Mouse (Mus musculus): ENCODE measurements around the gene Prkn.
"Not testable (repeated sequence)": the region's sequence is repeated elsewhere in the genome, so short reads cannot be mapped to it uniquely, and the experiment has no call there.

The Prkn gene

GRCm38 (mm10) chr17:11975062-11975607 lies 1135.0 kb downstream of the Prkn start:
- peak; percentile 40 to 43 for DNase-seq (ENCODE audit: low spot score in 2 of 2)

GRCm38 (mm10) chr17:11978260-11978821 lies 1138.2 kb downstream of the Prkn start:
- no peak for DNase-seq (ENCODE audit: low spot score in 2 of 2)

DNA sequence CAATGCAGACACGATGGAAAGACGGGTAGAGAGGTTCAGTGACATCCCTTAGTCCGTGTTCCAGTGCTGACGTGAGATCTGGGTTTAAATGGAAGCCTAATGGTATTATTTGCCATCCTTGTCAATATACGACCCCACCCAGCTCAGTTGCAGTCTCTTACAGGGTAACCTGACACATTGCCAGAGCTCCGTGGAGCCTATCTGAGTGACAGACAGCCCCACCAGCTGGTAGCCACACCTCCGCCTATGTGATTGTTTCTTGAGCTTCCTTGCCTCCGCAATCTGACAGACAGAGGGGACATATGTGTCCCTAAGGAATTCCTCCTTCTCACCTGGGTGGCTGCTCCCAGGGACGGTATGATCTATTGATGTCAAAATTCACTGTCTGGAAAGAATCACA lies 1141.5 kb downstream of the Prkn start:
- no peak for DNase-seq (ENCODE audit: low spot score in 2 of 2)

DNA sequence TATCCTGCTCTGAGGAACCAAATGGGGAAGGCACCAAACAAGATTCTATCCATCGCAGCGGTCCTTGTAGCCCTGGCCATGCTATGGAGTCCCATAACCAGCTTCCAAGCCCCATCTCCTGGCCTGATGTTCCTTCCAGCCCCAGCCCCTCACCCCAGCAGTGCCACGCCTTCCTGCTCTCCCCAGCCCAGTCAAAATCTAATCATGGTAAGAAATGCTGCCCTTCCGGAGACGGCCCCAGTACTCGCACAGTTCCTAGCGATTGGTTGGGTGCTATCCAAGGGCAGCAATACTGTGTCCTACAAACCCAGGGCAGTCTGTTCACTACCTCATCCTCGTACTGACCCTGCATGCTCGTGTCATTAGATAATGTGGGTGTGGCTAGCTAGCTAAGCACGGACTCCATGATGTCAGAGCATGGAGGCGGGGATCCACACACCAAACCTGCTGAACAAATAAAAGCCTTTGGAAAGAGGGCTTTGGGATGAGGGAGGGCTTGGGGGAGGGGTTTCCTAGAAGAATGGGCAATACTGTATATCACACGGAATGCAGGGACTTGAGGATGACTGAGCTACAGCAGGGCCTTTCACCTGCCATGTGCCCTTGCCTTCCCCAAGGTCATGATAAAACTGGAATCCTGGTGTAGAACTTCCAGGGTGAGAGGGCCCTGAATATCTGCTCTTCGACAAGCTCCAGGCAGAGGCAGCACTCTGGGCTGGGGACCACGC lies 1148.1 kb downstream of the Prkn start:
- no peak for DNase-seq (ENCODE audit: low spot score in 2 of 2)

DNA sequence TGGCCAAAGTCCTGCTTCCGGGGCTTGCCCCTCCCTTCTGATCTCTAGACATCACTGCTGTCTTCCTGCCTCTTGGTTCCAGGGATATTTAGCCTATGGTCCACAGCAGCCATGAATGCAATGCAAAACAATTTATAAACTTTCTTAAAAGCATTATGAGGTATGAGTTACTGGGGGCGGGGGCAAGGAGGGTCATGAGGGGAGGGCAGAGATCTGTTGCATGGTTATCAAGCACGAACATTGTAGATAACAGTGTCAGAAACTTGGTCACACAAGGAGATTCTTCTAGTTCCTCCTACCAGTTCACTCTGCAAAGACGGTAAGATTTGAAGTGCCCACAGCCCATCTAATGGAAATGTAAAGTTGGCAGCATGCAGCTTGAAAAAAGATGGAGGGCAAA lies 1149.1 kb downstream of the Prkn start:
- no peak for DNase-seq (ENCODE audit: low spot score in 2 of 2)

GRCm38 (mm10) chr17:11990386-11991087 lies 1150.4 kb downstream of the Prkn start:
- no peak for DNase-seq (ENCODE audit: low spot score in 2 of 2)

- peak; percentile 33 to 40 for DNase-seq (ENCODE audit: low spot score in 2 of 2)
Observed at GRCm38 (mm10) chr17:11993249-11993648, 1153.1 kb downstream of the Prkn start.

DNA sequence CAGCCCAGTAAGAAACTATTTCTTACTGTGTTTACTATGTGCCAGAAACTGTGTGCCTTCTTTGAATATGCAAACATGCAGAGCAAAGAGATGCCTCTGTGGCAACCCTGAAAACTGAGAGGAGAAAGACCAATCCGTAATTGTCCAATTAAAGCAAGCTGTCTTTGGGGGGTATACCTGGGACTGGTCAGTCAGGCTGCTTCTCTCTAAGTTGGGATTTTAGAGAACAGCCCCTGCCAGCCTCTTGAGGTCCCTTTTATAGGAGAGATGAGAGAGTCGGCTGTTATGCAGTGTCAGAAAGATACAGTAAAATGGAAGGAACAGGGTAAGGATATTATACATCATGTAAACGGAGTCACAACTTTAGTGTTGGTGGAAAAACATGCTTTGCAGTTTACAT lies 1154.1 kb downstream of the Prkn start:
- no peak for DNase-seq (ENCODE audit: low spot score in 2 of 2)

- DNase-seq (ENCODE audit: low spot score in 2 of 2), result not testable (repeated sequence)
Observed at GRCm38 (mm10) chr17:11994754-11995153, 1154.6 kb downstream of the Prkn start.

- no peak for DNase-seq (ENCODE audit: low spot score in 2 of 2)
Observed at GRCm38 (mm10) chr17:11995522-11995921, 1155.3 kb downstream of the Prkn start.

- DNase-seq (ENCODE audit: low spot score in 2 of 2), result no peak
Observed at GRCm38 (mm10) chr17:11996311-11996710, 1156.1 kb downstream of the Prkn start.

- DNase-seq (ENCODE audit: low spot score in 2 of 2), result no peak
Observed at GRCm38 (mm10) chr17:12000285-12000684, 1160.1 kb downstream of the Prkn start.

- DNase-seq (ENCODE audit: low spot score in 2 of 2), result no peak
Observed at GRCm38 (mm10) chr17:12021326-12021725, 1181.1 kb downstream of the Prkn start.

DNA sequence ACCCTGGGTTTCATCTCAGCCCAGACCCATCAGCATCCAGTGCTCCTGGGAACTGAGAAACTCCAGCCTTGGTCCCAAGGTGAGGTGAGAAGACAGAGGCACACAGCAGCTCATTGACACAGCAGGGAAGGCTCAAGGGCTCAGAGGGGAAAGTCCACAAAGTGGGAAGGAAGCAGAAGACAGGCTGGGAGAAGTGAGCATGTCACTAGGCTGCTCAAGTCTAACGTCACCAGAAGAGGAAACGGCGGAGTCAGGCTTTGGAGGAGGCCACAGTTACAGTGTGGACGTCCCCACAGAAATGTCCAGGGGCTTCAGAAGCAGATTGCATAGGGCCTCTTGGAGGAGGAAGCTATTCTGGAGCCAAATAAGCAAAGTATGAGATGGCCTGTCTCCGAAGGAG lies 1189.2 kb downstream of the Prkn start:
- DNase-seq (ENCODE audit: low spot score in 2 of 2), result no peak

- DNase-seq (ENCODE audit: low spot score in 2 of 2), result no peak
Observed at GRCm38 (mm10) chr17:12029921-12030461, 1189.8 kb downstream of the Prkn start.

GRCm38 (mm10) chr17:12030556-12031160 lies 1190.5 kb downstream of the Prkn start:
- no peak for DNase-seq (ENCODE audit: low spot score in 2 of 2)

- DNase-seq (ENCODE audit: low spot score in 2 of 2), result peak; percentile 33 to 57
Observed at GRCm38 (mm10) chr17:12031203-12031942, 1191.2 kb downstream of the Prkn start.

DNA sequence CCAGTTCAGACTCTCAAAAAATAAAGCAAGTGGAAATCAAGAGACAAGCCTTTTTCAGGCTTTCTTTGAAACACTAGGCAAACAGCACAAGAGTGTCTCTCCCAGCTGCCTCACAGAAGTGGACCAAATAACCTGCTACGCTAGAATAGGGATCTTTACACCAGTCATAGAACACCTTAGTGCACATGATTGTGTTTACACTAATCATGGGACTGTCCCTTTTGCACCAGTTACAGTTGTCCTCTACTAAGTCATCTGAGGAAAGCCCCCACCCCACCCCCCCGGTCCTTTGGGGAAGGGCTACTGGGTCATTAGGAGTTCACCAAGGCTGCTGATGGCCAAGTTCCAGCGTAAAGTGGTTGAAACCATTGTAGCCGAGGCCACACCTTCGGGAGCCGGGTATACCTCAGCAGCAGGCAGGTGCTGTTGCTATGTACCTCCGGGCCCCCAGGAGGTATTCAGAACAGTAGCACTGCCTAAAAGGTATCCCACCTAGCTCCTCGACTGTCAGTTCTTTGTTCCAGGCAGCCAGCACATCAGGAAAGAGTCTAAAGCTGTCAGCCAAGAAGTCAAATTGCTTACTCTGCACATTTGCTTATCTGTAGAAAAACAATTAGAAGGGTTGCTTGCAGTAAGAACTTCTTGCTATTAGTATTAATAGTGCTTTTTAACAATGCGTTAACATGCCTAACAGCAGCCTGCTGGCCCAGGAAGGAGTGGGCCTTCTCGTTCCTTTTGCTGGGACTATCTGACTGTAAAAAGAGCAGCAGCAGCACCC lies 1192.0 kb downstream of the Prkn start:
- DNase-seq (ENCODE audit: low spot score in 2 of 2), result no peak

DNA sequence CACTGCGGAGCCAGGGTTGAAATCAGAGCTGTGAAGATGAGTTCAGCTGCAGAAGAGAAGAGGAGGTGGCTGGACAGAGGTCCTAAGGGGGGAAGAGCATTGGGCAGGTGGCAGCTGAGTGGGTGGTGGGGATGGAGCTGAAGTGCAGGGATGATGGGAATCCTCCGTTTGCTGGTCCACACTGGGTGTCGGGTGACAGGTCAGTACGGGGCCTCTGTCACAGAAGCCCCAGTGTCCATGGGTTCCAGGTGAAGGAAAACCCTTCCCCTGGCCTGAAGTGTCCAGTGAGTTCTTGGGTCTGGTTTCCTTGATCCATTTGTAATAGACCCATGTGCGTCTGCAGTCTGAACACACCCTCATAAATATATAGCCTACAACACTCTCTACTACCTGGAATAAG lies 1195.2 kb downstream of the Prkn start:
- no peak for DNase-seq (ENCODE audit: low spot score in 2 of 2)

- DNase-seq (ENCODE audit: low spot score in 2 of 2), result peak; percentile 44 to 54
Observed at GRCm38 (mm10) chr17:12036205-12036604, 1196.0 kb downstream of the Prkn start.

Measured in frontal cortex, postnatal 25 days (tissue).